ENCODE assay signal across 14 mouse cellular contexts in genomic region chr4:107823511-107823910, GRCm38 (mm10). TPM values are rescaled to one million over a fixed set of nuclear protein-coding genes. Genes with fewer than 3 reads are reported as not detected.
DNase-seq lines count a peak whose midpoint lies in the region; ATAC-seq and TF ChIP-seq lines count a peak whose summit lies in the region.
"Had no signal": no experiment of that assay in that cellular context is flagged by ENCODE, and none has a peak within 500 bp of the region (broad histone marks: within the 10 kb centered on the region; RNA-seq: fewer than 3 reads in every experiment).

No protein-coding gene starts in this region.

- H3K9ac ChIP-seq in heart, embryonic 15.5 days, result no peak overlapping the region
- no peak overlapping the region for H3K9ac ChIP-seq in heart, embryonic 11.5 days (ENCODE audit: low read depth, low read length)
- peak overlapping the region; percentile 33 for H3K9ac ChIP-seq in midbrain, embryonic 15.5 days
- H3K9ac ChIP-seq: liver, embryonic 14.5 days had no signal

- no peak for TF ChIP-seq POLR2A in lung, adult 2 months (IDR thresholded peaks at IDR 0.05; ENCODE audit: borderline replicate concordance, extremely low read depth, low read depth, low read length)

- peaks cover 15% of the 10 kb centered on the region for H3K4me1 ChIP-seq in heart, embryonic 15.5 days (replicated peaks)
- H3K4me1 ChIP-seq in heart, embryonic 11.5 days (ENCODE audit: control insufficient read depth, insufficient read depth, low read length), result 0 out of 2 replicates have a peak, but pooled peaks cover 2% of the 10 kb centered on the region
- peaks cover 90% of the 10 kb centered on the region for H3K4me1 ChIP-seq in hindbrain, embryonic 10.5 days (replicated peaks)
- peaks cover 91% of the 10 kb centered on the region for H3K4me1 ChIP-seq in midbrain, embryonic 15.5 days
- H3K4me1 ChIP-seq in lung, adult 2 months (ENCODE audit: control insufficient read depth, insufficient read depth, low read length), result no peaks in the 10 kb centered on the region

- WGBS in heart, embryonic 15.5 days, result 50% methylated on average over 11 of the region's 11 CpGs
- 35% methylated on average over 11 of the region's 11 CpGs for WGBS in heart, embryonic 11.5 days (ENCODE audit: insufficient replicate concordance)
- 44% methylated on average over 11 of the region's 11 CpGs for WGBS in hindbrain, embryonic 10.5 days
- WGBS in midbrain, embryonic 15.5 days, result 3% methylated on average over 11 of the region's 11 CpGs
- WGBS in lung, adult 2 months, result 66% methylated on average over 11 of the region's 11 CpGs

- no peak overlapping the region for H3K27ac ChIP-seq in heart, embryonic 15.5 days
- no peak overlapping the region for H3K27ac ChIP-seq in heart, embryonic 11.5 days (ENCODE audit: low read depth, low read length)
- H3K27ac ChIP-seq in hindbrain, embryonic 10.5 days, result peak overlapping the region; percentile 53
- H3K27ac ChIP-seq in midbrain, embryonic 15.5 days, result peak overlapping the region; percentile 77
- H3K27ac ChIP-seq: embryonic facial prominence, embryonic 13.5 days; kidney, postnatal 0 days; liver, embryonic 14.5 days had no signal

- H3K4me2 ChIP-seq in heart, embryonic 15.5 days, result peak overlapping the region; percentile 25; the same call in 1 of the 2 replicates
- H3K4me2 ChIP-seq in heart, embryonic 11.5 days, result no peak overlapping the region
- H3K4me2 ChIP-seq in midbrain, embryonic 15.5 days, result peak overlapping the region; percentile 41

- ATAC-seq in heart, embryonic 15.5 days (replicated peaks; ENCODE audit: insufficient number of reproducible peaks, insufficient read depth, low FRiP score, low read depth), result no peak
- ATAC-seq in heart, embryonic 11.5 days (replicated peaks; ENCODE audit: insufficient number of reproducible peaks, low FRiP score, low TSS enrichment), result no peak
- ATAC-seq in midbrain, embryonic 15.5 days (replicated peaks), result peak; percentile 10; the same call in 1 of the 2 replicates
- ATAC-seq in megakaryocyte, adult 5-6 weeks (ENCODE audit: poor library complexity, severe bottlenecking), result no peak
- ATAC-seq: CD4-positive, CD25-positive, alpha-beta regulatory T cell, adult 4 months had no signal

- no peaks in the 10 kb centered on the region for H3K36me3 ChIP-seq in heart, embryonic 15.5 days
- H3K36me3 ChIP-seq in heart, embryonic 11.5 days (ENCODE audit: control insufficient read depth, insufficient read depth, low read length), result no peaks in the 10 kb centered on the region
- 0 out of 2 replicates have a peak, but pooled peaks cover 3% of the 10 kb centered on the region for H3K36me3 ChIP-seq in hindbrain, embryonic 10.5 days
- no peaks in the 10 kb centered on the region for H3K36me3 ChIP-seq in midbrain, embryonic 15.5 days (replicated peaks)
- H3K36me3 ChIP-seq: embryonic facial prominence, embryonic 13.5 days had no signal

- H3K4me3 ChIP-seq in heart, embryonic 15.5 days, result no peak overlapping the region
- H3K4me3 ChIP-seq in heart, embryonic 11.5 days (ENCODE audit: low read depth, low read length), result no peak overlapping the region
- H3K4me3 ChIP-seq in hindbrain, embryonic 10.5 days, result no peak overlapping the region
- peak overlapping the region; percentile 26 for H3K4me3 ChIP-seq in midbrain, embryonic 15.5 days
- H3K4me3 ChIP-seq in lung, adult 2 months (replicated peaks; ENCODE audit: extremely low read depth, low read depth, low read length), result no peak overlapping the region
- H3K4me3 ChIP-seq: myocyte had no signal

- TF ChIP-seq CTCF in lung, adult 2 months (IDR thresholded peaks at IDR 0.05; ENCODE audit: insufficient read depth, low read length), result no peak

- DNase-seq in cerebellum, adult 9-11 months, result peak; percentile 77
- DNase-seq in hindbrain, embryonic 10.5 days (ENCODE audit: low spot score), result no peak
- no peak for DNase-seq in lung, adult 2 months
- no peak for DNase-seq in Muller cell, postnatal 12 days (ENCODE audit: inconsistent ontology term)
- DNase-seq: heart, adult 11 months had no signal

- no peaks in the 10 kb centered on the region for H3K9me3 ChIP-seq in heart, embryonic 15.5 days (replicated peaks)
- H3K9me3 ChIP-seq in heart, embryonic 11.5 days (replicated peaks; ENCODE audit: control insufficient read depth, low read length), result no peaks in the 10 kb centered on the region
- H3K9me3 ChIP-seq in hindbrain, embryonic 10.5 days, result no peaks in the 10 kb centered on the region
- no peaks in the 10 kb centered on the region for H3K9me3 ChIP-seq in midbrain, embryonic 15.5 days
- H3K9me3 ChIP-seq: embryonic facial prominence, embryonic 13.5 days had no signal

- peaks cover 27% of the 10 kb centered on the region for H3K27me3 ChIP-seq in heart, embryonic 15.5 days
- H3K27me3 ChIP-seq in heart, embryonic 11.5 days (ENCODE audit: control insufficient read depth, insufficient read depth, low read length), result peaks cover 12% of the 10 kb centered on the region
- H3K27me3 ChIP-seq in hindbrain, embryonic 10.5 days (ENCODE audit: insufficient read depth, poor library complexity, severe bottlenecking), result peaks cover 7% of the 10 kb centered on the region; the same call in 1 of the 2 replicates
- H3K27me3 ChIP-seq in midbrain, embryonic 15.5 days (replicated peaks), result no peaks in the 10 kb centered on the region
- H3K27me3 ChIP-seq: embryonic facial prominence, embryonic 13.5 days had no signal

RNA-seq across cellular contexts. Expression of gene Lrp8, which starts 21.4 kb away (rescaled TPM):
- polyA plus RNA-seq in heart, embryonic 15.5 days (2015; fragmentation: Nextera tagmentation; extraction: Ambion mirVana), result 0.48 and 1.6 TPM in 2 replicates
- polyA plus RNA-seq in heart, embryonic 11.5 days (2014; fragmentation: Nextera tagmentation; extraction: Ambion mirVana), result 1.1 and 1.8 TPM in 2 replicates
- polyA plus RNA-seq in hindbrain, embryonic 10.5 days (2016; fragmentation: Nextera tagmentation; extraction: Ambion mirVana), result 10.0 and 13.9 TPM in 2 replicates
- polyA plus RNA-seq in midbrain, embryonic 15.5 days (2015; fragmentation: Nextera tagmentation; extraction: Ambion mirVana), result 70.6 and 71.3 TPM in 2 replicates
- polyA plus RNA-seq in lung, adult 2 months (2012; rRNA removed), result 2.2 and 2.8 TPM in 2 replicates
- total RNA-seq in megakaryocyte, adult 5-6 weeks (2015), result 4.9 and 6.7 TPM in 2 replicates
- total RNA-seq in megakaryocyte, adult 5-6 weeks (2017), result 5.0 and 6.3 TPM in 2 replicates

RNA-seq across cellular contexts. Expression of gene Magoh, which starts 56.0 kb away (rescaled TPM):
- 84.3 and 88.9 TPM in 2 replicates for polyA plus RNA-seq in heart, embryonic 15.5 days (2015; fragmentation: Nextera tagmentation; extraction: Ambion mirVana)
- 112 and 123 TPM in 2 replicates for polyA plus RNA-seq in heart, embryonic 11.5 days (2014; fragmentation: Nextera tagmentation; extraction: Ambion mirVana)
- polyA plus RNA-seq in hindbrain, embryonic 10.5 days (2016; fragmentation: Nextera tagmentation; extraction: Ambion mirVana), result 225 and 238 TPM in 2 replicates
- 95.6 and 103 TPM in 2 replicates for polyA plus RNA-seq in midbrain, embryonic 15.5 days (2015; fragmentation: Nextera tagmentation; extraction: Ambion mirVana)
- 22.3 and 39.3 TPM in 2 replicates for polyA plus RNA-seq in lung, adult 2 months (2012; rRNA removed)
- total RNA-seq in megakaryocyte, adult 5-6 weeks (2015), result 131 and 134 TPM in 2 replicates
- 208 and 218 TPM in 2 replicates for total RNA-seq in megakaryocyte, adult 5-6 weeks (2017)

Comparison
In these comparisons a context has a peak if more than half of its experiments do, and no peak if none do; other contexts are left out.
1. H3K27ac ChIP-seq: peak in hindbrain, embryonic 10.5 days (single experiment) and midbrain, embryonic 15.5 days (single experiment); none in heart, embryonic 15.5 days (single experiment) and heart, embryonic 11.5 days (single experiment).